Mouse (Mus musculus) kidney, postnatal 0 days (tissue): ENCODE results near the gene Guca1a. TPM values are rescaled to one million over a fixed set of nuclear protein-coding genes. Genes with fewer than 3 reads are reported as not detected.
"Not testable (repeated sequence)": the region's sequence is repeated elsewhere in the genome, so short reads cannot be mapped to it uniquely, and the experiment has no call there.

Source experiments
- ATAC-seq: fragments of 200-750 bp; cut with Nextera tagmentation; replicated peaks from 2 replicates; pipeline ENCODE4 v1.8.0; 2017; ENCODE audit warnings: low read depth, moderate number of reproducible peaks, moderate TSS enrichment, moderate library complexity; ENCODE audit not compliant: low FRiP score
- DNase-seq: peaks from one replicate; pipeline ENCODE4 v3.0.0-alpha.2; 2016; ENCODE audit warnings: low spot score
- H3K27ac ChIP-seq: fragments of 300-500 bp; sonication (generic); 2 replicates; pipeline ENCODE4 v1.5.1; 2014; ENCODE audit warnings: mild to moderate bottlenecking
- H3K27me3 ChIP-seq: fragments of 300-500 bp; sonication (generic); 2 replicates; pipeline ENCODE4 v1.6.1; 2014; ENCODE audit warnings: low read length, mixed read lengths; ENCODE audit not compliant: insufficient read depth
- H3K36me3 ChIP-seq: fragments of 300-500 bp; sonication (generic); 2 replicates; pipeline ENCODE4 v1.6.1; 2014; ENCODE audit warnings: low read length, mixed read lengths; ENCODE audit not compliant: insufficient read depth
- H3K4me1 ChIP-seq: fragments of 300-500 bp; sonication (generic); replicated peaks from 2 replicates; pipeline ENCODE4 v1.6.1; 2014; ENCODE audit warnings: antibody characterized with exemption, low read length, mixed read lengths; ENCODE audit not compliant: insufficient read depth
- H3K4me2 ChIP-seq: fragments of 300-500 bp; sonication (generic); 2 replicates; pipeline ENCODE4 v1.6.1; 2014; ENCODE audit warnings: mild to moderate bottlenecking, low read length, moderate library complexity, mixed read lengths
- H3K4me3 ChIP-seq: fragments of 300-500 bp; sonication (generic); replicated peaks from 2 replicates; pipeline ENCODE4 v1.5.1; 2014; ENCODE audit warnings: low read depth, low read length
- H3K9ac ChIP-seq: fragments of 300-500 bp; sonication (generic); 2 replicates; pipeline ENCODE4 v1.6.1; 2014; ENCODE audit warnings: low read depth, low read length
- H3K9me3 ChIP-seq: fragments of 300-500 bp; sonication (generic); replicated peaks from 2 replicates; pipeline ENCODE4 v1.6.1; 2016; ENCODE audit warnings: low read length, inconsistent platforms, mixed read lengths
- CTCF ChIP-seq: IDR thresholded peaks from 2 replicates; pipeline ENCODE4 v1.5.1; 2016; ENCODE audit warnings: antibody characterized with exemption, low read depth, mild to moderate bottlenecking, moderate library complexity
- WGBS: fragments of 180-500 bp; shearing (Covaris S2); extraction: QIAGEN DNeasy Blood & Tissue Kit; methylation state at CpG from one replicate; pipeline ENCODE4 v1.1.7; 2014; 5-methylcytosine and 5-hydroxymethylcytosine counted together
- polyA plus RNA-seq: library from polyadenylated mRNA; unstranded; fragments of >200 nt; fragmentation: Nextera tagmentation; extraction: Ambion mirVana; gene quantifications from 2 replicates; pipeline ENCODE4 v1.2.1, GENCODE M21; 2015

The Guca1a gene
- polyA plus RNA-seq, 1 experiment from 2014 or later: 3.9 TPM

- ATAC-seq (peak; percentile 69), DNase-seq (no peak)
- H3K4me1 ChIP-seq: peaks cover 10% of the 10 kb centered on the region
- peak within 1 kb of the TSS; percentile 53 for H3K4me3 ChIP-seq
- peak within 1 kb of the TSS; percentile 61 for H3K9ac ChIP-seq
- H3K27ac ChIP-seq: peak within 1 kb of the TSS; percentile 9; the same call in 1 of the 2 replicates
- WGBS: 1% methylated on average over 43 of the region's 45 CpGs
- no peak for TF ChIP-seq CTCF
- H3K36me3 ChIP-seq: no peaks in the 10 kb centered on the region
- no peaks in the 10 kb centered on the region for H3K9me3 ChIP-seq
- H3K27me3 ChIP-seq: no peaks in the 10 kb centered on the region
- peak within 1 kb of the TSS; percentile 74 for H3K4me2 ChIP-seq
Observed at GRCm38 (mm10) chr17:47436156-47436906, 35.9 kb upstream of the Guca1a start, which contains the start of gene AI661453. TSS of gene AI661453 (plus strand) at chr17:47436615.

DNA sequence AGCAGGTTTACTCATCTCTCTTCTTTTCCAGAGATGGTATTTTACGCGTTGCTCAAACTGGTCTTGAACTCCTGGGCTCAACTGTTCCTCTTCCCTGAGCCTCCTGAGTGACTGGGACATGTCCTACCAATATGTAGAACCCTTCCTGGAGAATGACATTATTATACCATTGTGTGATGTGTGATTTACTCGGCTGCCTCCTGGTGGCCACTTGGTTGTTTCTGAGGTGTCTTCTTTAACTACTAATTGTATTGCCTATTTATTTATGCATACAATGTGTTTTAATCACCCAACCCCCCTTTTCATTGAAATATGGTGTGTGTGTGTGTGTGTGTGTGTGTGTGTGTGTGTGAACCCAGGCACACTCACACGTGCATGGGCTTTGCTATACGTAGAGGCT lies 30.4 kb upstream of the Guca1a start:
- Histone ChIP-seq H3K27ac (no peak overlapping the region), H3K4me1 (peaks cover 6% of the 10 kb centered on the region; the same call in 1 of the 2 replicates), H3K9ac (no peak overlapping the region), H3K4me3 (no peak overlapping the region), H3K27me3 (no peaks in the 10 kb centered on the region), H3K36me3 (no peaks in the 10 kb centered on the region), H3K9me3 (no peaks in the 10 kb centered on the region), H3K4me2 (no peak overlapping the region)
- WGBS: 65% methylated on average over 5 of the region's 5 CpGs
- DNase-seq (no peak), ATAC-seq (no peak)
- peak; percentile 53; the same call in 1 of the 2 replicates for TF ChIP-seq CTCF

GRCm38 (mm10) chr17:47428831-47429304 lies 28.5 kb upstream of the Guca1a start:
- H3K27me3 ChIP-seq: no peaks in the 10 kb centered on the region
- no peak overlapping the region for H3K4me3 ChIP-seq
- peaks cover 6% of the 10 kb centered on the region; the same call in 1 of the 2 replicates for H3K4me1 ChIP-seq
- ATAC-seq: peak; percentile 77
- H3K9me3 ChIP-seq: no peaks in the 10 kb centered on the region
- DNase-seq: peak; percentile 87
- 8% methylated on average over 8 of the region's 8 CpGs for WGBS
- TF ChIP-seq CTCF: peak; percentile 76
- H3K36me3 ChIP-seq: no peaks in the 10 kb centered on the region
- H3K4me2 ChIP-seq: peak overlapping the region; percentile 28
- peak overlapping the region; percentile 27; the same call in 1 of the 2 replicates for H3K9ac ChIP-seq
- H3K27ac ChIP-seq: no peak overlapping the region

GRCm38 (mm10) chr17:47427316-47427715 lies 26.9 kb upstream of the Guca1a start:
- Histone ChIP-seq H3K9me3 (no peaks in the 10 kb centered on the region), H3K4me1 (peaks cover 6% of the 10 kb centered on the region; the same call in 1 of the 2 replicates), H3K4me3 (no peak overlapping the region), H3K27ac (no peak overlapping the region), H3K27me3 (no peaks in the 10 kb centered on the region), H3K9ac (no peak overlapping the region), H3K4me2 (no peak overlapping the region), H3K36me3 (no peaks in the 10 kb centered on the region)
- ATAC-seq (no peak), DNase-seq (no peak)
- 80% methylated on average over 6 of the region's 6 CpGs for WGBS
- peak; percentile 59 for TF ChIP-seq CTCF

DNA sequence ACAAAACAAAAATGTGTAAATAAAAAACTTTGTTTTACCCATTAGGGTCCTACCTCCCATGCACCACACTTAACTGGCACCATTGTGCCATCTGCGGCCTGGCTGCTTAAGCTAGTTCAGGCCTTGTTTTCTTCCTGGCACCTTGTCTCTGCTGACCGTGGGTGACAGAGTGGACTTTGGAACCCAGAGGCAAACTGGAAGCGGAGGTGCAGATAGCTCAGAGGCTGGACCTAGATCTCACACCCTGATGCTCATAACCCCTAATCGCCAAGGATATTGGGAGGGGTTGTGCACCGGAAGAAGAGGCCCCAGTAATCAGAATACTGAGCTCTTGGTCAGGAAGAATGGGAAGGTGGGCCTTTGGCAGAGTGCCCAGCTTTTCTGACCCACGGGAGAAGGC lies 23.8 kb upstream of the Guca1a start:
- no peak overlapping the region for H3K27ac ChIP-seq
- no peak for DNase-seq
- 58% methylated on average over 6 of the region's 6 CpGs for WGBS

DNA sequence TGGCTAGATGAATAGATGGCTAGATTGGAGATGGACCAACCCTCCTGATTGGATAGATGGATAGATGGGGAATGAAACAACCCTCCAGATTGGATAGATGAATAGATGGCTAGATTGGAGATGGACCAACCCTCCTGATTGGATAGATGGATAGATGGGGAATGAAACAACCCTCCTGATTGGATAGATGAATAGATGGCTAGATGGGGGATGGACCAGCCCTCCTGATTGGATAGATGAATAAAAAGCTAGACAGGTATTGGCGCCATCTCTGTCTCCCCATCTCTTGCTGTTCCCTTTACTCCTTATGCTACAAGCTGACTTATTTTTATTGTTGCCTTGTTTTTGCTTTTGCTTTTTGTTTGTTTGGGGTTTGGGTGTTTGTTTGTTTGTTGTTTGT lies 22.2 kb upstream of the Guca1a start:
- not testable (repeated sequence) for H3K27ac ChIP-seq

More for the DNA sequence above, 23.8 kb upstream of the Guca1a start:
- no peak overlapping the region for H3K4me2 ChIP-seq
- no peak for TF ChIP-seq CTCF
- ATAC-seq: no peak
- H3K36me3 ChIP-seq: no peaks in the 10 kb centered on the region
- no peaks in the 10 kb centered on the region for H3K27me3 ChIP-seq
- H3K4me1 ChIP-seq: peaks cover 6% of the 10 kb centered on the region; the same call in 1 of the 2 replicates
- H3K9ac ChIP-seq: no peak overlapping the region
- no peak overlapping the region for H3K4me3 ChIP-seq
- H3K9me3 ChIP-seq: no peaks in the 10 kb centered on the region

More for the DNA sequence above, 22.2 kb upstream of the Guca1a start:
- H3K9ac ChIP-seq, H3K36me3 ChIP-seq, H3K4me1 ChIP-seq, H3K27me3 ChIP-seq, ATAC-seq, H3K9me3 ChIP-seq, H3K4me2 ChIP-seq, H3K4me3 ChIP-seq, DNase-seq: not testable (repeated sequence)
- 90% methylated on average over 1 of the region's 1 CpGs for WGBS
